Mouse (Mus musculus) adrenal gland, postnatal 36 days (tissue): ENCODE results near the gene Klhl10. TPM values are rescaled to one million over a fixed set of nuclear protein-coding genes. Genes with fewer than 3 reads are reported as not detected.

Experiments
- DNase-seq, 2 experiments: peaks; one replicate each; pipeline ENCODE4 v3.0.0; 2021; ENCODE audit warnings: mixed read lengths in 1 of 2
- total RNA-seq, 2 experiments: library from RNA; stranded (reverse); gene quantifications; 2 replicates each; pipeline ENCODE4 v1.2.3; 2021

Klhl10 gene
- total RNA-seq, 2 experiments from 2014 or later = 0.63 to 1.2 TPM

DNA sequence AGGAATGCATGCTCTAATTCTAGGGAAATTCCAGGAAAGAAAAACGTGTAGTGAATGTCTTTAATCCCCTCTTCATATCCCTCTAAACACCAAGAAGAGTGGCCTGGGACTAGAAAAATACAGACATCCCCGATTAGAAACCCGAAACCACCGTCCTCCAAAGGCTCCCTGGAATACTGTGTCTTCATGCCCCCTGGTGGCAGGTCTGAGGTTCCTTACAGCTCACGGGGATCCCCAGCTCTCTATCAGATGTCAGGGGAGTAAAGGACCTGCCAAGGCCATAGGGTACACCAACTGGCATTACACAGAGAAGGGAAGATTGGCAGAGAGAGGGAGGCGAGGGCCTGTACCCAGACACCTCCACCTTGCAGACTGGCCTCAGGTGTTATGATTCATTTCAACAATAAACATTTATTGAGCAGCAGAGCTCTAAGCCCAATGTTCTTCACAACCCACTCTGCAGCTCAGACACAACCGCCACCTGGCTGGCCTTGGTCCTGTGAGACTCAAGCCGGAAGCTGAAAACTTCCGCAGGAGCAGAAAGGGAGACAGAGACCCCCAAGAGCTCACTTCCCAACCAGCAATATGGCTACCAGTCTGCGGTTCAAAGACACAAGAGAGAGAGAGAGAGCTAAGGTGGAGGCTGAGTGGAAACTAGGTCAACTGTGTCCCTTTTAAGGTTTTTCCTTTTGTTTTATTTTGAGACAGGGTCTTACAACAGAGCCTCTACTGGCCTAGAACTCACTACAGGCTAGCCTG is 33.5 kb upstream of the Klhl10 start:
- peak; percentile 73 to 86 for DNase-seq

DNA sequence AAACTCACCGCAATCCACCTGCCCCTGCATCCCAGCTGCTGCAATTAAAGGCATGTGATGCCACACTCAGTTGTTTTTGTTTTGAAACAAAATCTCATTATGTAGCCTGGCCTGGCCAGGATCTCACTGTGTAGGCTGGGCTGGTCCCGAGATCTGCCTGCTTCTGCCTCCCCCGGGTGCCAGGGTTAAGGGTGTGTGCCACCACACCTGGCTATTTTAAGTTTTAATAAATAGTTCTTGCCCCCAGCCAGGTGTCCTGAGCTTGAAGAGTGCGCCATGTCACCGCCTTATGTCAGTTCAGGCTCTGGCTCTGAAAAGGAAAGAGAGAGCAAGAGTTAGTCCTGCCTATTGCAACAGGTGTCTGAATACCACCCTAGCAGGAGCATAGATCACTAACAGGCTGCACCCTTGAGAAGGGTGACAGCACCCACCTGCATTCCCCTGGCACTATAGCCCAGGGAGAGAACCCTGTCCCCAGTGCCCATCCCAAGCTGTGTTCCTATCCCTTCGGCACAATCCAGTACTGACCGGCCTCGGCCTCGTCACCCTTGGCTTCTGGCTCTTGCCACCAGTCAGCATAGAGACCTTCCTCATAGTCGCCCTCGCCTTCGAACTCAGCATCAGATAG is 32.8 kb upstream of the Klhl10 start:
- DNase-seq = no peak

DNA sequence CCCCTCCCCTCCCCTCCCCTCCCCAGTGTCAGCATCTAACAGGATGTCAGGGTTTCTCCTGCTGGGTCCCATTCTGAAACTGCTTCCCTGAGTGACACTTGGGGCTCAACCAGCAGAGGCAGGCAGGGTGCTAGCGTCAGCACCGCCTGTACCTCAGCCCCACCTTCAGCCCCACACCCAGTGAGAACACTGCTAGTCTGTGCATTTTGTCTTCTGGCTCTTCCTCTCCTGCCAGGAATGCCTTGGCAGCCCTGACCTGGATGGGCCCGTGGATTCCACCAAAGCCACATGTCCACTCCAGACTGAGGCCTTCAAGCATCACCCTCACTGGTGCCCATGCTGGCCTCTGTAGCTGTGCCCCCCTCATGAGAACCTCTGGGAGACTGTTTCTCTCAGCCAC is 32.0 kb upstream of the Klhl10 start:
- DNase-seq = no peak

DNA sequence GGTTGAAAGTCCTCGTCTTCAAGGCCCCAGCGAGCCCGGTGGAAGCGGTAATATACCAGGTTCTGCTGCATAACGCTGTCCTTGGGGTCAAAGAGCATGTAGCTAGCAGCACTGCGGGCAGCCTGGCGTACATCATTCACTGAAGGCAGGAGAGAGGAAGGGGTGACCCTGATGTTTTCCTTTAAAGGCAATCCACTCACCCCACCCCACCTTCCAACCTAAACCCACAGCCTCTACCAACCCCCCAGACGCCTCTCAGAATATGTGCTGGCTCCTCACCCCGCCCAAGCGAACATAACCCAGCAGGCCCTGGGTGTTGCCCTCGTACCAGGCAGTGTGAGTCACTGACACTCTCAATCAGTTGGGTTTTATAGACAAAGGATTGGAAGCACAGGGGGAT is 30.0 kb upstream of the Klhl10 start:
- peak; percentile 40 to 50 for DNase-seq

DNA sequence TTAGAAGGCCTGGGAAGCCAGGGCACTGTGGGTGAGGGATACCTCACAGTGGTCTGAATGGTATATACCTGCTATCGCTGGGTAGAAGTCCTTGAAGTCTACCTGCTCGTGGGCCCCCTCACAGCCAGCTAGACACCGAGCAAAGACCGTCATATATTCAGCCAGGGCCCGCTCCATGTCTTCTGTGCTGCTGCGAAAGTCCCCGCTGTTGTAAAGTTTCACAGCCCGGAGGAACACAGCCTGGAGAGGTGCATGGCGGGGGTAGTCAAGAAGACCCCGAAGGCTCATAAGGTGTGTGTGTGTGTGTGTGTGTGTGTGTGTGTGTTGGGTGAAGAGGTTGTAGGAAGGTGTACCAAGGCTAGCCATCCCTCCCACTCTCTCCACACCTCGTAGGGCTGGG is 28.2 kb upstream of the Klhl10 start:
- no peak for DNase-seq

DNA sequence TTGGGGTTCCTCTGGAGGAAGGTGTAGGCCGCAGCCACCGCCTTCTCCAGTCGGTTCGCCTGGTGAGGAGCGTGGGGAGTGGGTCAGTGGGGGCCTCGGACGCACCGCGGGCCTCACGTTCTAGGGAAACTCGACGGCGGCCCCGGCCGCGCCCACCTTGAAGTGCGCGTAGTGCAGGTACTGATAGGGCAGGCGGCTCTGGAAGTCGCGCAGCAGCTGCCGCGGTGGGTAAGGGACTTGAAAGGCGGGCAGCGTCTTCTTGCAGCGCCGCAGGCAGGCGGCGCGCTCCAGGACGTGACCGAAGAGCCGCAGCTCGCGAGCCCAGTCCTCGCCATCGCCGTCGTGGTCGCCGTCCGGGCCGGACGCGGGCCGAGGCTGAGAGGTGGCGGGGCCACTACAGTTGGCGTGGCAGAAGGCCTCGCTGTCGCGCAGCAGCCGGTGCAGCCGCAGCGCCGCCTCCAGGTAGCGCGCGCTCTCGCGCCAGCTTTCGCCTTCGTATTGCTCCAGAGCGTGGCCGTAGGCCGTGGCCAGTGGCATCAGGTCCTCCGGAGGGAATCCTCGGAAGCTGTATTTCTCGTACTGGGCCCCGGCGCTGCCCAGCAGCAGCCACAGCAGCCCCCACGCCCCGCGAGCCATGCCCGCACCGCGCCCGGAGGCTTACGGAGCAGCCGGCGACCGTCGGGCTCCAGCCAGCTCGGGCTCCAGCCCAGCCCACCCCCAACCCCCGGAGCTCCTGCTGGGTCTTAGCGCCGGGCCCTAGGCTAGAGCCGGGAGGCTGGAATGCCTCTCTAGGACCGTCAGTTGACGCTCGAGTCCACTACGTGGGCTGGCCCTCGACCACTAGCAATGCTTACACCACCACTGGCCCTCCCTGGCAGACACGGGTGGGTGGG is 27.4 kb upstream of the Klhl10 start, which contains the start of gene P3h4:
Gene P3h4, minus strand, starts transcription at position 816 of the 893 bp plus-strand sequence.
- peak; percentile 89 to 92 for DNase-seq

DNA sequence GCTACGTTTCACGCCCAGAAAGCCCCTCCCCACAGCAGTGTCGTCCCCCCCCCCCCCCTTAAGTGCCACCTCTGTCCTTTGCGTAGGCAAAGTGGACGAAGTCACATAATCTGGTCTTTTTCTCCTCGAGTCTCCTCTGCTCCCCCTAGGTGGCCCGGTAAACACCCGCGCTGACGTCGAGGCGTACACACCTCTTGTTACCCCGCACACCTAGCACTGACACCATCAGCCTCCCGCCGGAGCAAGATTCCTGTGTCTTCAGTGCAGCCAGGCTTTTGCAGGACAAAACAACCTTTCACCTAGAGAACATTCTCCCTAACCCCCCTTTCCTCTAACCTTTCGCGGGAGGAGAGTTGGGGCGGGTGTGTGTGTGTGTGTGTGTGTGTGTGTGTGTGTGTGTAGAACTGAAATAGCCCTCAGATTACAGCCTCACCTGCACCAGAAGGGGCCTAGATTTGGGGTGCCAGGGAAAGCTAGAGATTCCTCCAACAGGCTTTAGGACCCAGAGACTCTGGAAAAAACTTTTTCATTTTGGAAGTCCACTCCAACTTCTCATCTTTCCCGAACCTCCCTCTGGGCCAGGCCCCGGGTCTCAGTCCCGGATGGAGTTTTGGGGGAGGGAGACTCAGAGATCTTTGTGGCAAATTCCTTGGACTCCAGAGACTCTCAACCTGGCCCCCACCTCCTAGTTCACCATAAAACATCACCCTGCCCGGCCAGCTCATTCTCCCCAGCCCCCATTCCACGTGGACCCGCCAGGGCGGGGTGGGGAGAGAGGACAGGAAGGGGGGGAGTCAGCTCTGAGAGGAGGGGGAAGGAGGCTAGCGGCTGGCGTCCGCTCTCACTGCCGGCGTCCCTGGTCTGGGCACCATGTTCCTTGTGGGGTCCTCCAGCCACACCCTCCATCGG is 26.5 kb upstream of the Klhl10 start, which contains the start of gene Fkbp10:
Gene Fkbp10, plus strand, starts transcription at position 784 of the 909 bp plus-strand sequence.
- peak; percentile 75 to 83 for DNase-seq

DNA sequence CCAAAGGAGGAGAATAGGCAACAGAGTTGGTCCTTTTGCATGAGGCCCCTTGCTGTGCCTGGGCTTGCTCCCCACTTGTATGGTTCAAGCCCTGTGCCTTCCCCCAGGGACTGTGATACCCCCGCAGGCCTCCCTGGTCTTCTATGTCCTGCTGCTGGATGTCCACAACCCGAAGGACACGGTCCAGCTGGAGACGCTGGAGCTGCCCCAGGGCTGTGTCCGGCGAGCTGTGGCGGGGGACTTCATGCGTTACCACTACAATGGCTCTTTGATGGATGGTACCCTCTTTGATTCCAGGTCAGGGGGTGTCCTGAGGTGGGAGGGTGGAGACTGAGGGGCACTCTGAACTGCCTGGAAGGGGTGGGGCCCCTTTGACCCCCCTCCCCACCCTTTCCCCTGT is 20.2 kb upstream of the Klhl10 start:
- no peak for DNase-seq

DNA sequence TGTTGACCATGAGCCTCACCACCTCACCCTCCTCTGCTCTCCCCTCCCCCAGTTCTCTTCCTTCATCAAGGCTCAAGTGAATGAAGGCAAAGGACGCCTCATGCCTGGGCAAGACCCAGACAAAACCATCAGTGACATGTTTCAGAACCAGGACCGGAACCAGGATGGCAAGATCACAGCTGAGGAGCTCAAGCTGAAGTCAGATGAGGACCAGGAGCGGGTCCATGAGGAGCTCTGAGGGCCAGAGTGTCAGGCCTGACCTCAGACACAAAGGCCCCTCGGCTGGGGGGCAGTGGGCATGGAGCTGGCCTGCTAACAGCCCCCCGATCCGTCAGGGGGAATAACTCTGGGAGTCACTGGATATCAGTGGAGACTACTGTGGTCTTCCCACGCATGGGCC is 17.9 kb upstream of the Klhl10 start:
- no peak for DNase-seq

DNA sequence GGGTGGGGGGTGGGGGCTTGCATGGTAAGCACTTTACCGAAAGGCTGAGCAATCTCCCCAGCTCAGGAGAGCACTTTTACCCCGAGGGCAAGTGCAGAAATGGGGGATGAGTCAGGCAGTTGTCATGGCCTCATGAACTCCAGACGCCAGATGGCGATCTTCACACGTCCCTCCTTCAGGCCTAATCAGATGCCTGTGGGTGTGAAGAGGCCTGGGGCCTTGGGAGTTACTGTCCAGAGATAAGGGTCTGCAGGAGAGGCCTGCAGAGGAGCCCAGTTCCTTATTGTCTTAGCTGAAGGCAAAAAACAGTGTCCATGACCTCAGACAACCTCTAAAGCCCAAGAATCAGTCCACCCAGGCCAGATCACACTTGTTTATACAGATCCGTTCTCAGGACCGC is 15.9 kb upstream of the Klhl10 start:
- peak; percentile 85 to 89 for DNase-seq

DNA sequence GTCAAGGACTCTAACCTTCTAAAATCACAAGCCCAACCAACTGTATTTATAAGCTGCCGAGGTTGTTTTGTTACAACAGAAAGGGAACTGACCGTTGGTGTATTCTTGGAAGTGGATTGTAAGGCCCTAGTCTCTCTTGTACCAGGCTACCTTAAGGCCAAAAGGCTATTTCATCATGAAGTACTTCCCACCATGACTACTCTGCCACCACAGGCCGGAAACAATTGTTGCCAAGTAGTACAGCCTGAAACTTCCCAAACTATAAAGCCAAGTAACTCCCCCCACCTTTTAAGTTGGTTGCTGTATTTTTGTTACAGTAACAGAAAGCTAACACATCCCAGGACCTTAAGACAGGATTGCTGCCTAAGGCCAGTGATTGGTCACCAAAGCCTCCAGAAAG is 14.9 kb upstream of the Klhl10 start:
- no peak for DNase-seq

DNA sequence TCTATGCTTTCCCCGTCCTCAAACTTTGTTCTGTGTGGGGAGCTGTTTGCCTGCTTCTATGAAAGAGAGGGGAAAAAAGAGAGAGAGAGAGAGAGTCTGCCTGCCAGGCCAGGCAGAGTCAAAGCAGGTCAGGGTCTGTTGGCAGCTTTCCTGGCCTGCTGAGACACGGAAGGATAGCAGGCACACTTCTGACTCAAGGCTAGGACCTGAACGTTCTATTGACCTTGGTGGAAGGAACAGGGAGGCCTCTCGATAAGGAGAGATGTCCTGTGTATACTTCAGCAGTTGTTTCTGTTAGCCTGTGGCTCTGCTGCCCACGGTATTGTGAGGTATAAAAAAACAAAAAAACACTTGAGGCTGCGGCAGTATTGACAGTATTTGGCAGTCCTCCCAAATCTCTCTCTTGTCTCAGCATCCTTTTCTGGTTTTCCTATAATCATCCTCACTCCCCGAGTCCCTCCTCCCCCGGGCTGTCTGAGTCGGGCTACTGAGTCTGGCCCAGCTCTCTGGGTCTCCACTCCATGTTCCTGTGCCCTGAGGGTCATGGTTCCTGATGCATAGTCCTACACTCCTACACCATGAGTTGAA is 13.0 kb upstream of the Klhl10 start:
- DNase-seq = peak; percentile 89 to 91

DNA sequence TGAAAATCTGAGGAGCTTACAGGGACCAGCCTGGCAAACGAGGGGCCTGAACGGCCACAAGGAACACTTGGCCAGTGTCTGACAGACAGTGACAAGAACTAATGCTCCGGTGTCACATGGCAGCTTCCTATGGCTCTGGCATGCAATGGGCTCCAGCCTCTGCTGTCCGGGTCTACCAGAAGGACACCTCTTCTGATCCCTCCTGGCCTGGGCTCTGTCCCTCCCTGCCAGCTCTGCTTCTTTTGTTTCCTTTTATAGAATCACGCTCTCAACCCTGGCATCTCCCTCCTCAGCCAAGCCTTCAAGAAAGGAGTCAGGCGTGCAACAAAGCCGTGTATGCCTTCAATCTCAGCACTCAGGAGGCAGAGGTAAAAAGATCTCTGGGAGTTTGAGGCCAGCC is 11.7 kb upstream of the Klhl10 start:
- no peak for DNase-seq

DNA sequence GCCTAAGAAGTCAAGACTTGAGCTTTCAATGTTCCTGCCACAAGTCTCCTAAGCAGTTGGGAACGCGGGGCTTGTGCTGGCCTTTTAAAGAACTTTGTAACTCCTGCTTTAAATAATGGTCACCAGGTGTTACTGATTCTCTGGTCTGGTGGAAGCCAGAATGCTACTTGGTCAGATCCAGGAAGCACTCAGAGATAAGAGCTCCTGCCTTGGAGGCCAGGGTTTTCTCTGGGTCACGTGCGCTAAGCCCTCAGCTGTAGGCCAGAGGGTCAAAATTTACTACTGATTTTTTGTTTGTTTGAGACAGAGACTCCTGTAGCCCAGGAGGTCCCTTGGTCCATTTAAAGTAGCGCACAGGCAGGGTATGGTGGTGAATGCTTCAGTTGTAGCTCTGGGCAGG is 9.7 kb upstream of the Klhl10 start:
- DNase-seq = no peak

DNA sequence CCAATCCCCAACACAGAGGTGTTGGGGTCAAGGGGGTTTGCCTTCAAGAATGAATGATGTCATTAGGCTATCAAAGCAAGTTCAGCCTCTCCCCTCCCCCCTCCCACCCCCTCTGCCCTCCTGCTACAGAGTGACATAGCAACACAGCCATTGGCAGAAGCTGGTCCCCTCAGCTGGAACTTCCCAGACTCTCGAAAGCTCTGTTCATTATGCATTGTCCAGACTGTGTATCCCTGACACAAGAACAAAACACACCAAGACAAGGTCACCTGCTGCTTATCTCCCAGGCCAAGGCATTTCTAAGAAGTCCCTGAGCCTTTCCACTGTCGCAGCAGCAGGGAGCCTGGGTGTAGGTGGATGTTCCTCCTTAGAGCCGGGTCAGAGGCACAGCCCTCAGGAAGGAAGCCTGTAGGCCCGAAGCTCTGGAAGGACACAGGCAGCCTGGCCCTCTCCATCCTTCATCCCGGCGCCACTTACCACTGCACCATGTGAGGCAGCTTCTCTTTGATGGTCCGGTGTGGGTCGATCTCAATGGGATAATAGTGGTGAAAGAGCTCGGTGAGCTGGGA is 6.0 kb upstream of the Klhl10 start:
- no peak for DNase-seq

DNA sequence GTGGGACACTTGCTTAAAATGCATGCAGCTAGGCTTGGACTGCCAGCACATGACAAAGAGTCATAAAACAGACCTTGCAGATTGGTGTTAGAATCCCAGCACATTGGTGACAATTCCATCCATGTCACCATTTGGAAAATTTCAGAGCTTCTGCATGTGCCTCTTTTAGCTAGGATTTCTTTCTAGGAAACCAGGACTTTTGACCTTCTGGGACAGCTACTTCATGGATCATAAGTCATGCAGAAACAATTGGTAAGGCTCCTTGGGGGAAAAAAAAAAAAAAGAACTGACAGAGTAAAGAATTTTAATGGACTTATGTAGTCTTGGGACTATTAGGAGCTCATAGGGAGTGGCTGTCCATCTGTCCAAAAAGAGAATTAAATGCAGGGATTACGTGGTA is 3.8 kb upstream of the Klhl10 start:
- DNase-seq = no peak

DNA sequence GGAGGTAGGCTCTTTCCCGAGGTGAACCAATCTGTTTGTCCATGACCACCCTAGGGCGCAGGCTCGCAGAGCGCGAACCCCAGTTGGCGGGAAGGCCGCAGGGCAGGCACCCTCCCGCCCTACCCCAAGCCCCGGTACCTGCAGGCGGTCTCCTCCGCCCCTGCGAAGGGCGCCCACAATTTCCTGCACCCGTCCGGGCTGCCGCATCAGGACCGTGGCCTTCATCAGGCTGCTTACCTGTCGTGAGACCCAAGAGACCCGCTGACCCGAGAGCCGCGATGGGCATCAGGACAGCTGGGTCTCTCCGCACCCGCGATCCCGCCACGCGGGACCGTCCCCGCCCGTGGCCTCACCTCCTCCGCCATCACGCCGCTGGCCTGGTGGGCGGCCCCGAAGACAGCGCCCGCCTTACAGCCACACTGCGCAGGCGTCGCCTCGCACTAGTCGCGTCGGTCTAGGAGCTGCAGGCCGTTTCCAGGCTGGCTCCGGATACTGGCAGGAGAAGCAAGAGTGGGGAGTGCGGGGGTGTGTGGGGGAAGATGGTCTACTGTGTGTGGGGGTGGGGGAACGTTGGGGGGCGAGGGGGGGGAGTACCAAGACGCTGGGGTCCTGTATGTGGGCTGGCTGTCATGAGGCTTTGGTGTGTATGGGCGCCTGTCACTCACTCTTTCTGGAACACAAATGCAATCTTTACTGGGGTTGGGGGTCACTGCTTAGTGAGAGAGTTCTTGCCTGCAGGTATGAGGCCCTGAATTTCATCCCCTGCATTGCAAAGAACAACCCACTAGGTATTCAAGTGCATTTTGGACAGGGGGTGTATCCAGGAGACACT is 810 bp upstream of the Klhl10 start:
- peak; percentile 92 to 93 for DNase-seq

DNA sequence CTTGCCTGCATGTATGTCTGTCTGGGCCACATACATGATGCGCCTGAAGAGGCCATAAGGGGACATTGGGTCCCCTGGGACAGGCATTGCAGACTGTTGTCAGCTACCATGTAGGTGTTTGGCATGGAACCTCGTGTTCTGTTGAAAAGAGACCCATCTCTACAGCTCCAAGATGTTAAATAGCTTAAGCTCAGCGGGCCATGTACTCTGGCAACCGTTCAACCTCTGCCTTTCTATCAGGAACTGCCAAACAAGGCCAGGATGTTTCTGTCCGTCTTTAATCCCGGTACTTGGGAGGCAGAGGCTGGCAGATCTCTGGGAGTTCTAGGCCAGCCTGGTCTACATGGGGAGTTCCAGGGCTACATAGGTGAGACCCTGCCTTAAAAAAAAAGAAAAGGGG is 908 bp downstream of the Klhl10 start:
- DNase-seq = no peak

DNA sequence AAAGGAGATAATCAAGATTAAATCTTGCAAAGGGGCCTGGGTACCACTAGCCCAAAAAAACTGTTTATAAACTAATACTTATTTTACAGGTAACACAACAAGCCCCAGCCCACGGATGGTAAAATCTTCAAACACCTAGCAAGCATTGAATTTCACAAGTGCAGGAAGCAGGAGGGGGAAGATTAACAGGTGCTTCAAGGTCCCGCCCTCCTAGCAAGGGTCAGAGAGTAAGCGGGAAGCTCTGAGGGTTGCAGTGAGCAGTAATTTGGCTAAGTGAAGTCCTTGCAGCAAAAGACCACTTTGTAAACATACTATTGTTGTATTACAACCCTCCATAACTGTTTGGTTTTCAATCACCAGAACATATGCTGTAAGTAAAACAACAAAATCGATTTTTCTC is 15.5 kb downstream of the Klhl10 start:
- DNase-seq = no peak

DNA sequence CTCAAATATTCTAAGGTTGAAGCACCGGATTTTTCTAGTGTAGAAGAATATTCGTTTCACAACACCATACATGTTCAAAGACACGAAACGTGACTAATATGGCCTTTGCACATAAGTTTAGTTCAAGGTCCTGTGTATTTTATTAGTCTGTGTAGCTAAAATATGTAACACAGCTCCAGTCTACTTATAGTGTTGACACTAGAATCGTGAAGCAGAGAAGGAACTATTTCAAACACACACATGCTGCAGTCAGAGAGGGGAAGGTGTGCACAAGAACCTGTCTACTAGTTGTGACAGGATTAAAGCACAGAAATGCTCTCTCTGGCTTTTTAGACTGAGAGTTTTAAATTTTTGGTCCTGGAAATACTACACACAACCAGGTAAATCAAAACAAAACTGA is 16.0 kb downstream of the Klhl10 start:
- DNase-seq = no peak
